In genomic region chr14:106763089-106763605, GRCm38 (mm10) we compare ENCODE assay signal across 19 mouse cellular contexts.
DNase-seq lines count a peak whose midpoint lies in the region; ATAC-seq and TF ChIP-seq lines count a peak whose summit lies in the region.
"Had no signal": no experiment of that assay in that cellular context is flagged by ENCODE, and none has a peak within 500 bp of the region (broad histone marks: within the 10 kb centered on the region; RNA-seq: fewer than 3 reads in every experiment).

No protein-coding gene starts in this region.

- no peak for ATAC-seq in forebrain, postnatal 0 days
- no peak for ATAC-seq in forebrain, embryonic 14.5 days
- ATAC-seq in lung, embryonic 14.5 days (ENCODE audit: insufficient read depth): peak; percentile 47; the same call in 1 of the 2 replicates
- ATAC-seq: forebrain, embryonic 13.5 days; forebrain, embryonic 16.5 days had no signal

- H3K9me3 ChIP-seq in forebrain, postnatal 0 days (ENCODE audit: low read length): no peaks in the 10 kb centered on the region
- no peaks in the 10 kb centered on the region for H3K9me3 ChIP-seq in forebrain, embryonic 14.5 days (replicated peaks; ENCODE audit: control insufficient read depth, low read length)
- no peaks in the 10 kb centered on the region for H3K9me3 ChIP-seq in lung, embryonic 14.5 days (ENCODE audit: low read depth, low read length)
- H3K9me3 ChIP-seq: embryonic facial prominence, embryonic 10.5 days; embryonic facial prominence, embryonic 12.5 days; forebrain, embryonic 13.5 days had no signal

- no peak overlapping the region for H3K27ac ChIP-seq in forebrain, postnatal 0 days (ENCODE audit: low read depth, low read length)
- no peak overlapping the region for H3K27ac ChIP-seq in forebrain, embryonic 14.5 days (ENCODE audit: low read depth, low read length)
- H3K27ac ChIP-seq in lung, embryonic 14.5 days (ENCODE audit: low read depth): no peak overlapping the region
- H3K27ac ChIP-seq: embryonic facial prominence, embryonic 10.5 days; embryonic facial prominence, embryonic 12.5 days; forebrain, embryonic 13.5 days had no signal

- peak; percentile 11 for DNase-seq in forebrain, postnatal 0 days
- DNase-seq in forebrain, embryonic 14.5 days (ENCODE audit: low spot score): no peak
- peak; percentile 72 for DNase-seq in lung, embryonic 14.5 days
- no peak for DNase-seq in lung, postnatal 10 days
- DNase-seq in 416B (ENCODE audit: low read depth) (peak; percentile 60), MEL-GATA-1-ER (ENCODE audit: extremely low read depth, low read depth) (peak; percentile 24)
- DNase-seq in urinary bladder, adult 18-20 months (ENCODE audit: low spot score in 2 of 2): no peak
- DNase-seq in kidney, adult 8-10 months: no peak
- DNase-seq: adrenal gland, adult 2 months; adrenal gland, postnatal 10 days; adrenal gland, postnatal 25 days; cerebellum, adult 11-12 months; cerebellum, adult 2 months; cerebellum, adult 9-10 months; cerebellum, postnatal 25 days had no signal

- no peaks in the 10 kb centered on the region for H3K36me3 ChIP-seq in forebrain, postnatal 0 days (ENCODE audit: insufficient read depth)
- no peaks in the 10 kb centered on the region for H3K36me3 ChIP-seq in forebrain, embryonic 14.5 days (ENCODE audit: control insufficient read depth, insufficient read depth, low read length)
- no peaks in the 10 kb centered on the region for H3K36me3 ChIP-seq in lung, embryonic 14.5 days (ENCODE audit: insufficient read depth)
- H3K36me3 ChIP-seq: embryonic facial prominence, embryonic 10.5 days; embryonic facial prominence, embryonic 12.5 days had no signal

- WGBS in forebrain, postnatal 0 days: 59% methylated on average over 2 of the region's 2 CpGs
- WGBS in forebrain, embryonic 14.5 days: 80% methylated on average over 2 of the region's 2 CpGs
- 44% methylated on average over 2 of the region's 2 CpGs for WGBS in lung, embryonic 14.5 days

- no peak for TF ChIP-seq CTCF in forebrain, postnatal 0 days (IDR thresholded peaks at IDR 0.05; ENCODE audit: low read depth)
- TF ChIP-seq CTCF in lung, embryonic 14.5 days (IDR thresholded peaks at IDR 0.05; ENCODE audit: low read depth): no peak

- H3K9ac ChIP-seq in forebrain, postnatal 0 days: no peak overlapping the region
- H3K9ac ChIP-seq in forebrain, embryonic 14.5 days (ENCODE audit: low read length): no peak overlapping the region
- no peak overlapping the region for H3K9ac ChIP-seq in lung, embryonic 14.5 days
- H3K9ac ChIP-seq: embryonic facial prominence, embryonic 12.5 days; forebrain, embryonic 13.5 days had no signal

- H3K4me1 ChIP-seq in forebrain, postnatal 0 days (ENCODE audit: insufficient read depth): no peaks in the 10 kb centered on the region
- H3K4me1 ChIP-seq in forebrain, embryonic 14.5 days (ENCODE audit: control insufficient read depth, insufficient read depth, low read length): no peaks in the 10 kb centered on the region
- H3K4me1 ChIP-seq in lung, embryonic 14.5 days (ENCODE audit: insufficient read depth): peaks cover 3% of the 10 kb centered on the region; the same call in 1 of the 2 replicates
- H3K4me1 ChIP-seq: embryonic facial prominence, embryonic 10.5 days; embryonic facial prominence, embryonic 12.5 days; forebrain, embryonic 13.5 days had no signal

- H3K27me3 ChIP-seq in forebrain, postnatal 0 days (ENCODE audit: insufficient read depth, low read length): no peaks in the 10 kb centered on the region
- H3K27me3 ChIP-seq in forebrain, embryonic 14.5 days (replicated peaks; ENCODE audit: control insufficient read depth, insufficient read depth, low read length): no peaks in the 10 kb centered on the region
- no peaks in the 10 kb centered on the region for H3K27me3 ChIP-seq in lung, embryonic 14.5 days (ENCODE audit: insufficient read depth, low read length)
- H3K27me3 ChIP-seq: forebrain, embryonic 13.5 days had no signal

- no peak overlapping the region for H3K4me2 ChIP-seq in forebrain, postnatal 0 days (ENCODE audit: low read depth)
- no peak overlapping the region for H3K4me2 ChIP-seq in forebrain, embryonic 14.5 days (ENCODE audit: low read length)
- H3K4me2 ChIP-seq in lung, embryonic 14.5 days: no peak overlapping the region
- H3K4me2 ChIP-seq: embryonic facial prominence, embryonic 12.5 days; forebrain, embryonic 13.5 days had no signal

- H3K4me3 ChIP-seq in forebrain, postnatal 0 days (ENCODE audit: low read depth, low read length): no peak overlapping the region
- no peak overlapping the region for H3K4me3 ChIP-seq in forebrain, embryonic 14.5 days (ENCODE audit: low read depth, low read length)
- no peak overlapping the region for H3K4me3 ChIP-seq in lung, embryonic 14.5 days (ENCODE audit: low read depth, low read length)
- H3K4me3 ChIP-seq: embryonic facial prominence, embryonic 10.5 days; embryonic facial prominence, embryonic 12.5 days; forebrain, embryonic 13.5 days had no signal

Comparison
In these comparisons a context has a peak if more than half of its experiments do, and no peak if none do; other contexts are left out.
1. DNase-seq: peak in forebrain, postnatal 0 days (single experiment), lung, embryonic 14.5 days (single experiment), 416B (single experiment) and MEL-GATA-1-ER (single experiment); none in forebrain, embryonic 14.5 days (single experiment), lung, postnatal 10 days (single experiment), urinary bladder, adult 18-20 months (0 of 2) and kidney, adult 8-10 months (0 of 2).